11 mouse cellular contexts compared by ENCODE assay signal in the genomic region with DNA sequence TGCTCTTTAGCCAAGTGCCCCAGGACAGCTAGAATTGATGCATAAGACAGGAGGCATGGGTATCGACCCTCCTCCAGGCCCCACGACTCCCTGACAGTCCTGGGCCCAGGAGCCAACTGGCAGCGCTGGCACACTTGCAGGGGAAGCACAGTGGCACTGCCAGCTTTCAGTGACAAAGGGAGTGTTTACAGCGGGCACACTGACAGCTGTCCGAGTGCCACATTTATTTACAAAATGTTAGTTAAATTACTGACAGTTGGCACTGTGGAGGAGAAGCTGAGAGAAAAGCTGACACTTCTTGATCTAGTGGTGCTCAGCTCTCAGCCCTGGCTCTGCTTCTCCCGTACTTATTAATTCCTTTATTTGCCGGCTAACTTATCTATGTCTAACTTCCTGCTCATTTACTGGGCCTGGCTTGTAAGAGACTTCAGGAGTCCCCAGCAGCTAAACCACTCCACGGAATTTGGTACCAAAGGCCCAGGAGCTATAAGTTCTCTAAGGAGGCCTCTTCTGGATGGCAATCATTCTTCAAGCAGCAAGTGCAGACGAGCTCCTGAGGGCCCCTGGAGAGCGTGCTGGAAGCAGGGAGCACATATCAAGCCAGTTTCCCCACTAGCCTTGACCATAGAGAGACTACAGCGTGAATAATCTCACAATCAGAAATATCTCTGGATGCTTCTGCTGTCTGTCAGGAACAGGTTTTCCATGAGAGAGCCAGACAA.
A peak's percentile ranks its signal among the peaks of the same experiment; 100 is the strongest.
DNase-seq lines count a peak whose midpoint lies in the region; ATAC-seq and TF ChIP-seq lines count a peak whose summit lies in the region.
"Had no signal": no experiment of that assay in that cellular context is flagged by ENCODE, and none has a peak within 500 bp of the region (broad histone marks: within the 10 kb centered on the region; RNA-seq: fewer than 3 reads in every experiment).

No protein-coding gene starts in this region.

- no peaks in the 10 kb centered on the region for H3K9me3 ChIP-seq in forebrain, embryonic 13.5 days (replicated peaks)
- no peaks in the 10 kb centered on the region for H3K9me3 ChIP-seq in forebrain, embryonic 12.5 days
- no peaks in the 10 kb centered on the region for H3K9me3 ChIP-seq in liver, postnatal 0 days (ENCODE audit: low read length)

- H3K4me2 ChIP-seq in forebrain, embryonic 13.5 days = no peak overlapping the region
- H3K4me2 ChIP-seq in forebrain, embryonic 12.5 days = no peak overlapping the region
- H3K4me2 ChIP-seq in liver, postnatal 0 days (ENCODE audit: low read depth, low read length) = no peak overlapping the region
- H3K4me2 ChIP-seq: liver, embryonic 11.5 days had no signal

- no peaks in the 10 kb centered on the region for H3K36me3 ChIP-seq in forebrain, embryonic 13.5 days (ENCODE audit: poor library complexity, severe bottlenecking)
- H3K36me3 ChIP-seq in forebrain, embryonic 12.5 days (replicated peaks) = no peaks in the 10 kb centered on the region
- no peaks in the 10 kb centered on the region for H3K36me3 ChIP-seq in liver, postnatal 0 days (replicated peaks; ENCODE audit: insufficient read depth, low read length)

- no peak overlapping the region for H3K4me3 ChIP-seq in forebrain, embryonic 13.5 days
- H3K4me3 ChIP-seq in forebrain, embryonic 12.5 days (replicated peaks) = no peak overlapping the region
- H3K4me3 ChIP-seq in liver, postnatal 0 days (ENCODE audit: low read depth, low read length) = no peak overlapping the region

- no peak overlapping the region for H3K27ac ChIP-seq in forebrain, embryonic 13.5 days
- H3K27ac ChIP-seq in forebrain, embryonic 12.5 days = no peak overlapping the region
- no peak overlapping the region for H3K27ac ChIP-seq in liver, postnatal 0 days (ENCODE audit: low read depth)

- no peak for TF ChIP-seq CTCF in liver, postnatal 0 days (IDR thresholded peaks at IDR 0.05; ENCODE audit: low read depth)

- peak; percentile 83 for ATAC-seq in forebrain, embryonic 13.5 days
- ATAC-seq in forebrain, embryonic 12.5 days (ENCODE audit: low FRiP score) = no peak
- ATAC-seq in monocyte, adult 5-6 weeks (replicated peaks; ENCODE audit: insufficient number of reproducible peaks, low FRiP score, low TSS enrichment, poor library complexity, severe bottlenecking) = no peak
- no peak for ATAC-seq in liver, postnatal 0 days

- intact Hi-C loops in left cerebral cortex, postnatal 14 days (cut with DNase I) = no loop called here
- intact Hi-C loops in left cerebral cortex, postnatal 36 days (cut with DNase I) = no loop called here
- intact Hi-C loops in heart, postnatal 14 days (cut with DNase I) = no loop called here

- TF ChIP-seq EP300 in liver, postnatal 0 days (IDR thresholded peaks at IDR 0.05; ENCODE audit: low read depth) = no peak

- DNase-seq in left cerebral cortex, postnatal 14 days (ENCODE audit: low spot score in 2 of 2) = peak; percentile 25 to 56
- DNase-seq in left cerebral cortex, postnatal 36 days (ENCODE audit: low spot score in 2 of 2) = no peak
- peak; percentile 89 to 90 for DNase-seq in cerebellum, adult 18-20 months
- DNase-seq in heart, postnatal 14 days = peak; percentile 20 to 28
- no peak for DNase-seq in liver, postnatal 0 days
- DNase-seq: adrenal gland, postnatal 25 days; embryo, embryonic 11 days had no signal

- H3K27me3 ChIP-seq in forebrain, embryonic 13.5 days = peaks cover 3% of the 10 kb centered on the region; the same call in 1 of the 2 replicates
- no peaks in the 10 kb centered on the region for H3K27me3 ChIP-seq in forebrain, embryonic 12.5 days
- no peaks in the 10 kb centered on the region for H3K27me3 ChIP-seq in liver, postnatal 0 days (ENCODE audit: insufficient read depth, low read length)

- WGBS in forebrain, embryonic 13.5 days = 59% methylated on average over 11 of the region's 11 CpGs
- WGBS in forebrain, embryonic 12.5 days = 76% methylated on average over 11 of the region's 11 CpGs
- 64% methylated on average over 11 of the region's 11 CpGs for WGBS in liver, postnatal 0 days (ENCODE audit: insufficient replicate concordance)

- peaks cover 7% of the 10 kb centered on the region for H3K4me1 ChIP-seq in forebrain, embryonic 13.5 days
- 0 out of 2 replicates have a peak, but pooled peaks cover 3% of the 10 kb centered on the region for H3K4me1 ChIP-seq in forebrain, embryonic 12.5 days
- no peaks in the 10 kb centered on the region for H3K4me1 ChIP-seq in liver, postnatal 0 days (ENCODE audit: insufficient read depth)

- H3K9ac ChIP-seq in forebrain, embryonic 13.5 days = no peak overlapping the region
- no peak overlapping the region for H3K9ac ChIP-seq in forebrain, embryonic 12.5 days
- H3K9ac ChIP-seq in liver, postnatal 0 days (replicated peaks) = no peak overlapping the region

Comparison
In these comparisons a context has a peak if more than half of its experiments do, and no peak if none do; other contexts are left out.
1. DNase-seq: peak in left cerebral cortex, postnatal 14 days (2 of 2), cerebellum, adult 18-20 months (2 of 2) and heart, postnatal 14 days (2 of 2); none in left cerebral cortex, postnatal 36 days (0 of 2) and liver, postnatal 0 days (single experiment).